Mouse (Mus musculus) liver, adult (tissue): ENCODE results near the gene Bpifb2.

Experiments
- GATA4 ChIP-seq: IDR thresholded peaks from 2 replicates; pipeline ENCODE4 v1.6.1; 2014; ENCODE audit warnings: mild to moderate bottlenecking, low read length; ENCODE audit not compliant: insufficient replicate concordance

Bpifb2 gene

DNA sequence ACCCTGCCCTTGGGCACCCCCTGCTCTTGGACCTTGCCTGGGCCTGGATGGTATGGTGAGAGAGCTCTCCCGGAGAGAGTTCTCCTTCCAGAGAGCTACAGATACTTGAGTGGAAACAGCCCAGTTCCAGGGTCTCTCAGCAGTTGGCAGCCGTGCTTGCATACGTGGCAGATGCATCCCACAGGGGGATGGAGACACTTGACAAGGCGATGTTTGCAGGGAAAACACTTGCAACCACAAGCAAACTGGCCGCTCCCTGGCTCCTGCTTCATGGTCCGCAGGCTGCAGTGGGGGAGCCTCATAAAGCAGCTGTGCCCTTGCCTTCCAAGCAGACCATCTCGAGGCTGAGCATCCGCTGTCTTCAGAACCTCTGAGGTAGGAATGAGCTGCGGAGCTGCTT is at the start of gene Bpifb2:
TSS of gene Bpifb2 (plus strand) at position 301 of the 400 bp plus-strand sequence.
- TF ChIP-seq GATA4, result no peak

DNA sequence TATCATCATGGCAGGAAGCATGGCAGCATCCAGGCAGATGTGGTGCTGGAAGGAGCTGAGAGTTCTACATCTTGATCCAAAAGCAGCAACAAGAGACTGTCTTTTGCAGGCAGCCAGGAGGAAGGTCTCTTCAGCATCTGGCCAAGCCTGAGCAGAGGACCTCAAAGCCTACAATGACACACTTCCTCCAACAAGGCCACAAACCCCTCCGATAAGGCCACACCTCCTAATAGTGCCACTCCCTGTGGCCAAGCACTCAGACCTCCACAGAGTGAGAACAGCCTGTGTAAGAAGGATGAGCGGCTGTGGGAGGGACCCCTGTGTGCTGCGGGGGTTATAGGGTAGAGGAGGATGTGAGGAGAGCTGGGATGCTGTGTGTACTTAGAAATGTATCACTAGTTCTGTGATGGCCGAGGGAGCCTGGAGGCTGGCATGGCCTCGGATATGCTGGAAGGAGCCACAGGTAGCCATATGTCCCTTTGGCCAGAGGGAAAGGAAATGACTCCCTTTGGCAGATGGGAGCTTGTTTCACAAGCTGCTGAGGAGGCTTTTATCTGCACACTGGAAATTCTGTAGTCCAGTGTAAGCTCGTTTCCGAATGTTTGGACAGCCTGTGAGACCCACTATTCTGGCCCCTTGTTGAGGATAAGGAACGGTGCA is 47.5 kb upstream of the Bpifb2 start:
- no peak for TF ChIP-seq GATA4

DNA sequence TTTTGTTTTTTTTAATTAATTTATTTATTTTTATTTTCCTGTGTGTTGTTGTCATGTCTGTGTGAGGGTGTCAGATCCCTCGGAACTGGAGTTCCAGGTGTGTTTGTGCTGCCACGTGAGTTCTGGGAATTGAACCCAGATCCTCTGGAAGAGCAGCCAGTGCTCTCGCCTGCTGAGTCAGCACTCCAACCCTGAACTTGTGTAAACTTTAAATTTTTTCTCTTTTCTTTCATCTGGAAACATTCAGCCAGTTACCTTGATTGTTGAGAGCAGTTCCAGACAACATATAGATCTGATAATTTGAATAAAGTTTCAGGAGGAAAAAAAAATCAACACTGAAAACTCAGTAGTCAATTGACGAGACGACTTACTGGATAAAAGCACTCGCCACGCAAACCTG is 46.1 kb upstream of the Bpifb2 start:
- no peak for TF ChIP-seq GATA4

DNA sequence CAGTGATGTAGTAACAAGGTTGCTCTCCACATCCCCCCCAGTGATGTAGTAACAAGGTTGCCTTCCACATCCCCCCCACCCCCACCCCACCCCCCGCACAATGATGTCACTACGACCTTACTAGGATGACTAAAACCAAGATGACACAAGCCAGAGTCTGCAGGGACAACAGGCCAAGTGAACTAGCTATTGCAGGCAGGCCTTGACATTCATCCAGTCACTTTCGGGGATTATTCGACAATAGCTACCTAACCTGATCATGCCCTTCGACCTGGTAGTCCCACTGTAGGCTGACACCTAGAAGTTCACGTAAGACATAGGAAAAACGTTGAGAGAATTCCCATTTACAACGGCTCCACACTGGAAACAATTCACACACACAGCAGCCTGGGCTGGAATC is 41.6 kb upstream of the Bpifb2 start:
- TF ChIP-seq GATA4, result no peak

DNA sequence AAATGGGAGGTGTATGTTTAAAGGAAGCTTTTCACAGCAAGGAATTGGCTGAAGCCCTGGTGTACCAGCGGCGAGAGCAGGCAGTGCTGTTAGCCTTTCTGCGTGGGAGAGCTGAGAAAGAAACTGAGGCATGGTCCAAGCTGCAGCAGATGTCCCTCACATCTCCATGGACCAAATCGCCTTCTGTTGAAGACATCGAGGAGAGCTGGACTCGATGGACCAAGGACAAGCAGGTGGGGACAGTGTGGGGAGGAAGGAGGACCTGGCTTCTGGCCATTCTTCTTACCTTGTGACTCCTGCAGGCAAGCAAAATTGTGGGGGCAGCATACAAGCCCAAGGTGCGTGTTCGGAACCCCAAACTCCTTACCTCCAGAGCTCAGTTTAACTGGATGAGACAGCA is 32.0 kb upstream of the Bpifb2 start:
- TF ChIP-seq GATA4, result no peak

DNA sequence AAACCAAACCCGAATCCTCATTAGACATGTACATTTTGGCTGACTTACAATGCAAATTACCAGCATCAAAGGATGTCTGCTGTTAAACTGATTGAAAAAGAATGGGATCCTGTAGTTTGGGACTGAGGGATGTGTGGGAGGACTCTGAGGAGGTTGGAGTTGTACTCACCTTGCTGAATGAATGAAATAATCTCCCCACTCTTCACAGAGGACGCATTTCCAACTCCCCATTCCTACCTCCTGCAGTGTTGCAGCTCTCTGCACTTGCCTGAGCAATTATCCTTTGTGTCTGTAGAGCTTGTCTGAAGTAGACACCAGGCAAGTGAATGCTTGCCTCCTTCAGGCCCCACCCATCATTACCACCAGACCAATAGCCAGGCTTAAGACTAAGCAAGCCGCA is 26.5 kb upstream of the Bpifb2 start:
- no peak for TF ChIP-seq GATA4

DNA sequence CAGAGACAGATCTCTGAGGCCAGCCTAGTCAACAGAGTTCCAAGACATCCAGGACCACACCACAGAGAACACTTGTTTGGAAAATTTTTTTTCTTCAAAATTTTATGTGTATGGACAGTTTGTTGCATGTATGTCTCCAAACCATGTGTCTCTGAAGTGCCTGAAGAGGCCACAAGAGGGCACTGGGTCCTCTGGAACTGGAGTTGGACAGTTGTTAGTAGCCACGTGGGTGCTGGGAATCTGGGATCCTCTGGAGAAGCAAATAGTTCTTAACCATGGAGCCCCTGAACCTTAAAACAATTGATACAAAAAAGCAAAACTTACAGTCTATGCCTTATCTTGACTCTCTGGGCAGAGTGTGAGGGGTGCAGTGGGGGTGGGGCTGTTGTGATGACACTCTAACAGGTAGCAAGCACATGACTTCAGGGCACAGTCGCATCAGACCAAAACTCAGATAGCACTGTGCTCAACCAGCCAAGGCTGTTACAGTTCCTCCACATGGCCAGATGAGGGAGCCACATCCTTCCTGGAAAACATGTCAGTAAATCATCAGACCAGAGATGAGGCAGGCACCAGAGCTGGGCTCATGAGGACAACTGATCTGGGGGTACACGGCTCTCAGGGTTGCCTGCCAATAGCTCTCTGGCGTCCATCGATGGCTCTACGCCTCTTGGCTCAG is 24.4 kb upstream of the Bpifb2 start:
- TF ChIP-seq GATA4, result no peak

DNA sequence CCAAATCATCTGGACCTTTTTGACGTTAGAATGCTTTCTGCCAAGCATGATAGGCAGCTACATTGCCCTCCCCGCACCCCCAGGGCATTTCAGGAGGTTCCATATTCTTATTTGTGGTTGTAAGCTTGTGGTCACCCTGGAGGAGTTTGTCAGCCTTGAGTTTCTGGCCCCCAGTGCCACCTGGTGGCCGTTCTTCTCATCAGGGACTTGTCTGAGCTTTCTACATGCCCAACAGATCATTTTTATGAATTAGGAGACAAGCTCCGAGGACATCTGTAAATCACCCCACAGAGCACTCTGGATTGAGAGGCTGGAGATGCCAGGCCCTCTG is 23.9 kb upstream of the Bpifb2 start:
- TF ChIP-seq GATA4, result no peak

DNA sequence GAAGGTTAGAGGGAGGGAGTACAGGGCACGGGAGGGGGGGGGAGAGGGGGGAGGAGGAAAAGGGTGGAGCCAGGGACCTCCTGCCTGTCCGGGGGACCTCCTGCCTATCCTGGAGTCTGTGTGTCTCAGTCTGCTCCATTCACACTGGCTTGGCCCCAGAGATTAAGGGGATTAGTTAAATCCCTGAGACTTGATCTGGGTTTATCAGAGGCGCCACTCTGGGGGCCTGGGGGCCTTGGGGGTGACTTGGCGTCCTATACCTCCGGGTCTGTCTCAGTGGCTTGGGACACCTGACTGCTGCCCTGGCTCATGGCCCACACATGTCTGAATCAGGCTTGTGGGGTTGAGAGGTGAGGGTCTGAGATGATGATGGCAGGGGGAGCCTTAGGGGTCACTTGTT is 21.3 kb upstream of the Bpifb2 start:
- TF ChIP-seq GATA4, result no peak

DNA sequence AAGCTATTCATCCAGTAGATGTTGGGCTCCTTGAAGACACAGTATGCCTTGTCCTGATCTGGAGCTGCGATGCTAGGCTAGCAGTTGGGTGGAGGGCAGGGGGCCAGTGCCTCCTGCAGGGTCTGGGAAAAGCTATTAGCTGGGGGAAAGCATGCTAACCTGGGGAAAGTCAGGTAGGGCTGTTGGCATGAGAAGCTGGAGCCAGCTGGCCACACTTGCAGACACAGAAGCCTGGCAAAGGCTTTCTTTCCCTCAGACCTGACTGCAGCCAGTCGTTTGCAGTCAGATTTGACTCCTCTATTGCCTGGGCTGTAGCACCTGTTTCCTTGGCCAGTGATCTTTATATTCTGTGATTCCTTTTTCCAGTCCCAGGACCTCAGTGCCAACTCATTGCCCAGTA is 15.3 kb upstream of the Bpifb2 start:
- no peak for TF ChIP-seq GATA4

DNA sequence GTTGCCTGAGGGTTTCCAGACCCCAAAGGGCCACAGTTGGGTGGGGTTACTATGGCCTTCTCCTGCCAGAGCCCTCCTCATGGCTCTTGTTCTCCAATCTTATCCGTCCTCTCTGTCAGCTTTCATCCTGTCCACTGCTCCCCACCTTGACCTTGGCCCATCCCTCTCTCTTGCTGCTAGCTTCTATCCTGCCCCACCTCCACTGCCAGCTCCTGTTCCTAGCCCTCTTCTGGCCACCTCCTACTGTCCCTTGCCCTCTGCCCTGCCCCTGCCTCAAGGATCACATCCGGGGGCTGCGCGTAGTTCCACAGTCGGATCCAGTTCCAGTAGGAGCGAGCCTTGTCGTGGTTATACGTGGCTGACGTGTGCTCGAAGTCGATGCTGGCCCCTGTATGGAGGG is 14.5 kb upstream of the Bpifb2 start:
- TF ChIP-seq GATA4, result no peak

DNA sequence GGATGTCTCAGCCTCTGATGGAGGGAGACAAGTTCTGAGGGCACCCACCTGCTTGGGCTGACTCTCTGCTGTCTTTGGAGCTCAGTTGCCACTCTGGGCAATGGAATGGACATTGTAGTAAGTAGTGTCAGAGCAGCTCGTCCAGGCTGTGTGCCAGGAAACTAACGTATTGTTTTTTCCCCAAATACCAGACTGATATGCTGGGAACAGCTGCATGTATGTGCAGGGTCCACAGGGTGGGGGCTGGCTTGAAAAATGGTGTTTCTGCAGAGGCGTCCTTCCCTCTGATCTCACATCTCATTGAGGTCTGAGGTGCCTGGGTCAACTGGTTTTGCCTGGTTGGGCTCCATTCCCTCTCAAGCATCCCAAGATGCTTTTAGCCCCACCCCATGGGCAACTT is 14.1 kb upstream of the Bpifb2 start:
- no peak for TF ChIP-seq GATA4

DNA sequence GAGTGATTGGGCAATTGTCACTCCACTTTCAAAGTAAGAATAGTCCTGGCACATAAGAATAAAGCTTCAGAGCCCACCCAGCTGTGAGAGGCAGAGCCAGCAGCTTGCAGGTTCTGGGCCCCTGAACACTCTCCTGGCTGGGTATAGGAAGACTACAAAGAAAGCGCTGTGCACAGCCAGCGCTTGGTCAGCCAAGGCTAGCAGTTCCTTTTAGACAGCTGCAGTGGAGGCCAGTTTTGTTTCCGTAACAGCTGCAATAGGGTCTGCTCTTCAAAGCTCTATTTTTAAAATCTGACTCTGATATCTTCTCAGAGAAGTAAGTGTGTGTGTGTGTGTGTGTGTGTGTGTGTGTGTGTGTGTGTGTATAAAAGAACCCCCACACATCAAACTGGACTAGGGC is 12.9 kb upstream of the Bpifb2 start:
- TF ChIP-seq GATA4, result no peak

DNA sequence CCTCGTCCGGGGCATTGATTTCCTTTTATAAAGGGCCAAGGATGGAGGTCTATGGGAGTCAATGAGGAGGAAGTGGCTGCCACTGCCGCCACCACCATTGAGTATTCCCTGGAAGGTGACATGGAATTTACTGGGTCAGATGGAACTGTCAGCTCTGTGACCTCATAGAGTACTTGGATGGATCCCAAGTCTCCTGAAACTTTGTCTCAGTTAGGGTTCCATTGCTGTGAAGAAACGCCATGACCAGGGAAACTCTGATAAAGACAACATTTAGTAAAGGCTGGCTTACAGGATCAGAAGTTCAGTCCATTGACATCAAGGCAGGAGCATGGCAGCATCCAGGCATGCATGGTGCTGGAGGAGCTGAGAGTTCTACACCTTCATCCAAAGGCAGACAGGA is 3.9 kb upstream of the Bpifb2 start, which contains the start of gene Sun5:
TSS of gene Sun5 (minus strand) at position 101 of the 400 bp plus-strand sequence.
- no peak for TF ChIP-seq GATA4

DNA sequence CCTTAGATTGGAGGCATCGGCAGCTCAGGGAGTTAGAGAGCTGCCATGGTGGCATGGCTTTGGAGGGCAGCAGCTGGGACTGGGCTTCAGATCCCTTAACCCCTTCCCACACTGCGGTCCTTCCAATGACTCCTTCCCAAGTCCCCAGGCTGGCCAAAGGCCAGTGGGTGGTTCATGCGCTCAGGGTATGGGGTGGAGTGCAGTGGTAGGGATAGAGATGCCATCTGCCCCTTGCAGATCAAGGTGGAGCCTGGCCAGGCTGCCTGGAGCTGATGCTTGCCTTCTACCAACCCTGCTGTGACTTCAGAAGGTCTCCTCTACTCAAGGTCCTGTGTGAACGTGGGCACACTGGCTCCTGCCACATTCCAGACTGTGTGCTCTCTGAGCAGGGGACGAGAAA is 24.3 kb downstream of the Bpifb2 start:
- no peak for TF ChIP-seq GATA4

DNA sequence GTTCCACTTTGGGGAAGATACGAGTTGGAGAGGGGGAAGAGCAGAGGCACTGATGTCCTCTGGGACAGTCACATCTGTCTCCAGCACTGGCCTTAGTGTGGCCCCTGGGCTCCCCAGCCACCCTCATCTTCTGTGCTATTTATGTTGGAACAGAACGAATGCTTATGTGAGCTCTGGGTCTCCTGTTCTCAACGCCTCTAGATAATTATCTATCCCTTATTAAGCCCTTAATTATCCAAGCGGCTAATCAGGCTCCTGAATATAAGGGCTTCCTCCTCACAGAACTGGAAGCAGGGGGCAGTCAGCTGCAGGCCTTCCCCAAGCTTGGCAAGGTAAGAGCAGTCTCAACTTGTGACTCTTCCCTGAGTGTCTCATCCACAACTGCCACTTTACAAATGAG is 25.2 kb downstream of the Bpifb2 start, which contains the start of gene Bpifb6:
TSS of gene Bpifb6 (plus strand) at position 301 of the 400 bp plus-strand sequence.
- TF ChIP-seq GATA4, result no peak

DNA sequence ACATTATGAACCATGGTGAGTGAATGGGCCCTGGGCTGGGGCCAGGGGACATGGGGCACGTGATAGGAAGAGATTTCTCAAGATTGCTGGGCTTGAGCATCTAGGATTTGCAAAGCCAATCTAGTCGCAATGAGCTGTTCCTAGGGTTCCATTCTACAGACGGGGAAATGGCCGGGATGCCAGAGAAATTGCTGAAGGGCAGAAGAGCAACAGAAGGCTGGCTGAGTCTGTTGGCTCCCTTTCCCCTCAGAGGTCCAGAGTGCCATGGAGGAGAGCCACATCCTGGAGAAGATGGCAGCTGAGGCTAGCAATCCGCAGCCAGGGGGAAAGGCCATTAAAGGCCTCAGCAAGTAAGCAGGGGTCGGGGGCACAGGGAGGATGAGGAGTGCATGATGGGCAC is 27.9 kb downstream of the Bpifb2 start:
- no peak for TF ChIP-seq GATA4

DNA sequence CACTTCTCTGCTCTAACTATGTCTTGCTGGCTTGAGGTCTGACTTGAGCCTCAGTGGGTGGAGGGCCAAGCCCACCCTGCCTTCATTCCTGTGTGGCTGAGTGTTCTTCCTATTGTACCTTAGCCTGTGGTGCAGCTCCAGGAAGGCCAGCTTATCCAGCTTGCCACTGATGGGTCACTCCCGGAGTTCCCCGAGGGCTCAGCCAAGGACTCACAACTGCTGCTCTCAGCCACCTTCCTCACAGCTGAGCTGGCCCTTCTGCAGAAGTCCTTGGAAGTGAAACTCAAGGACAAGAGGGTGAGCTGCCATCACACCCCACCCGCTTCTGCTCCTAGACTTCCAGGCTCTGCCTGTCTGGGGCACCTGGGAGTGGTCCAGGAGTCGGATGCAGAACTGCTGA is 31.8 kb downstream of the Bpifb2 start:
- no peak for TF ChIP-seq GATA4

DNA sequence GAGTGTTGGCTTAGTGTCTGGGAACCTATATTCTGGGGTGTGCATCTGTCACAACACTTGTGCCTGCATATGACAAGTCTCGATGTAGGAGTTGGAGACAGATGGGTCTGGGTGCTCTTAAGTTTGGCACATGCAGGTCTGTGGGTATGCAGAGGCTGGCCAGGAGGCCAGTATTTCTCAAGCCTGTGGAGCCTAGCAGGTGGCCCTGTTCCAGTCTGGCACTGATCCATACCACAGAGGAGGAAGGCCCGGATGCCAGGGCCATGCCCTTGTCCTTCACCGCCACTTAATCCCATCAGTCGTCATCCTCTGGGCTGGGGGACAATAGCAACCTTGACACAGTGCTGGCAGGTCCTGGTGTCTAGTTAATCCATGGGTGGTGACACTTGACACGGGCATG is 39.3 kb downstream of the Bpifb2 start:
- TF ChIP-seq GATA4, result no peak
